17 mouse cellular contexts compared by ENCODE assay signal in the genomic region with DNA sequence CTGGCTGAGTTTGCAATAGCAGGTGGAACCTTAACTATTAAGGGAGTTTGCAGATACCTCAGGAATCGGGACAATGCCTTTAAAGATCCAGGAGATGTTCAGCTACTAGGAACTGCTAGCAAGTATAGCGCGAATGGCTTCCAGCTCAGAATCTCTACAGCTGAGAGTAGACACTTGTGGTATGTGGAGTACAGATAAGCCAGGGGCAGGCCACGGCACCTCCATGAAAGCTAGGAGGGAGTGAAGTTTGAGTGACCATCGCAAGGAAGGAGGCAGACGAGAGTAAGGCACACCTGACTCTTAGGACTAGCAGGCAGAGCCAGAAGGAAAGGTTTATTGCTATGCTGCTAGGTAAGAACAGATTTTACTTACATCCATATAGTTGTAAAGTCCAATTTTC. TPM values are rescaled to one million over a fixed set of nuclear protein-coding genes. Genes with fewer than 3 reads are reported as not detected.
DNase-seq lines count a peak whose midpoint lies in the region; ATAC-seq and TF ChIP-seq lines count a peak whose summit lies in the region.
"Had no signal": no experiment of that assay in that cellular context is flagged by ENCODE, and none has a peak within 500 bp of the region (broad histone marks: within the 10 kb centered on the region; RNA-seq: fewer than 3 reads in every experiment).

No protein-coding gene starts in this region.

- H3K36me3 ChIP-seq in intestine, postnatal 0 days (ENCODE audit: control insufficient read depth, insufficient read depth), result peaks cover 66% of the 10 kb centered on the region
- peaks cover 22% of the 10 kb centered on the region for H3K36me3 ChIP-seq in intestine, embryonic 16.5 days (ENCODE audit: control insufficient read depth, insufficient read depth, low read length)
- peaks cover 85% of the 10 kb centered on the region for H3K36me3 ChIP-seq in liver, embryonic 16.5 days (ENCODE audit: control insufficient read depth, insufficient read depth)

- TF ChIP-seq CTCF in intestine, postnatal 0 days (IDR thresholded peaks at IDR 0.05; ENCODE audit: low read depth), result no peak

- 0 out of 2 replicates have a peak overlapping the region, but pooled peaks have one; percentile 41 for H3K27ac ChIP-seq in intestine, postnatal 0 days (ENCODE audit: low read depth, low read length)
- H3K27ac ChIP-seq in intestine, embryonic 16.5 days (ENCODE audit: low read length), result no peak overlapping the region
- H3K27ac ChIP-seq in liver, embryonic 16.5 days (ENCODE audit: low read length), result peak overlapping the region; percentile 73
- H3K27ac ChIP-seq: hindbrain, embryonic 12.5 days; midbrain, embryonic 15.5 days; stomach, embryonic 15.5 days had no signal

- H3K4me1 ChIP-seq in intestine, postnatal 0 days (replicated peaks; ENCODE audit: control insufficient read depth, insufficient read depth, low read length), result no peaks in the 10 kb centered on the region
- peaks cover 19% of the 10 kb centered on the region for H3K4me1 ChIP-seq in intestine, embryonic 16.5 days (ENCODE audit: control insufficient read depth, insufficient read depth, low read length)
- peaks cover 55% of the 10 kb centered on the region for H3K4me1 ChIP-seq in liver, embryonic 16.5 days (ENCODE audit: control insufficient read depth, low read depth, low read length)

- ATAC-seq in intestine, postnatal 0 days, result no peak
- no peak for ATAC-seq in intestine, embryonic 16.5 days
- ATAC-seq in erythroblast, adult 5-6 weeks (replicated peaks; ENCODE audit: low FRiP score, poor library complexity, severe bottlenecking), result peak; percentile 50; the same call in 1 of the 2 replicates
- peak; percentile 50 for ATAC-seq in liver, embryonic 16.5 days (ENCODE audit: low read depth)
- ATAC-seq: midbrain, embryonic 15.5 days had no signal

- H3K9ac ChIP-seq in intestine, postnatal 0 days (ENCODE audit: low read depth, low read length), result no peak overlapping the region
- no peak overlapping the region for H3K9ac ChIP-seq in intestine, embryonic 16.5 days (ENCODE audit: low read depth, low read length)
- 0 out of 2 replicates have a peak overlapping the region, but pooled peaks have one; percentile 14 for H3K9ac ChIP-seq in liver, embryonic 16.5 days (ENCODE audit: low read depth, low read length)
- H3K9ac ChIP-seq: hindbrain, embryonic 12.5 days; midbrain, embryonic 15.5 days; stomach, embryonic 15.5 days had no signal

- H3K4me3 ChIP-seq in intestine, postnatal 0 days (ENCODE audit: low read depth, low read length), result no peak overlapping the region
- no peak overlapping the region for H3K4me3 ChIP-seq in intestine, embryonic 16.5 days (ENCODE audit: low read length)
- peak overlapping the region; percentile 27 for H3K4me3 ChIP-seq in liver, embryonic 16.5 days (ENCODE audit: low read depth, low read length)
- H3K4me3 ChIP-seq: hindbrain, embryonic 12.5 days; midbrain, embryonic 15.5 days; stomach, embryonic 15.5 days had no signal

- H3K27me3 ChIP-seq in intestine, postnatal 0 days (replicated peaks; ENCODE audit: control insufficient read depth, insufficient read depth, low read length), result no peaks in the 10 kb centered on the region
- no peaks in the 10 kb centered on the region for H3K27me3 ChIP-seq in intestine, embryonic 16.5 days (replicated peaks; ENCODE audit: control insufficient read depth, insufficient read depth, low read length)
- H3K27me3 ChIP-seq in liver, embryonic 16.5 days (ENCODE audit: control insufficient read depth, insufficient read depth, low read depth, low read length), result no peaks in the 10 kb centered on the region
- H3K27me3 ChIP-seq: hindbrain, embryonic 12.5 days; midbrain, embryonic 15.5 days; stomach, embryonic 15.5 days had no signal

- H3K4me2 ChIP-seq in intestine, postnatal 0 days (replicated peaks; ENCODE audit: low read depth), result no peak overlapping the region
- no peak overlapping the region for H3K4me2 ChIP-seq in intestine, embryonic 16.5 days (ENCODE audit: low read depth, low read length)
- H3K4me2 ChIP-seq in liver, embryonic 16.5 days (ENCODE audit: low read depth, low read length), result peak overlapping the region; percentile 33
- H3K4me2 ChIP-seq: hindbrain, embryonic 12.5 days; stomach, embryonic 15.5 days had no signal

- no peaks in the 10 kb centered on the region for H3K9me3 ChIP-seq in intestine, postnatal 0 days (ENCODE audit: control insufficient read depth)
- no peaks in the 10 kb centered on the region for H3K9me3 ChIP-seq in intestine, embryonic 16.5 days (ENCODE audit: control insufficient read depth, low read length)
- H3K9me3 ChIP-seq in liver, embryonic 16.5 days (replicated peaks; ENCODE audit: control insufficient read depth, low read length), result no peaks in the 10 kb centered on the region
- H3K9me3 ChIP-seq: hindbrain, embryonic 12.5 days; midbrain, embryonic 15.5 days; stomach, embryonic 15.5 days had no signal

- WGBS in intestine, postnatal 0 days, result 64% methylated on average over 6 of the region's 6 CpGs
- WGBS in intestine, embryonic 16.5 days, result 71% methylated on average over 6 of the region's 6 CpGs
- 29% methylated on average over 6 of the region's 6 CpGs for WGBS in liver, embryonic 16.5 days (ENCODE audit: insufficient replicate concordance)

- peak; percentile 48 for DNase-seq in ZHBTc4 (ENCODE audit: low read depth, low spot score)
- DNase-seq in urinary bladder, postnatal 14 days (ENCODE audit: low spot score), result no peak
- DNase-seq in frontal cortex, postnatal 10 days (ENCODE audit: low spot score in 2 of 2), result no peak
- DNase-seq: adrenal gland, adult 8-10 months; cerebellum, postnatal 10 days; heart, adult 18-20 months; kidney, adult 18-20 months; kidney, postnatal 36 days; layer of hippocampus, postnatal 36 days; lung, postnatal 36 days had no signal

RNA-seq across cellular contexts. Expression of a gene that starts 5.4 kb away (rescaled TPM):
- polyA plus RNA-seq in intestine, postnatal 0 days (2015; fragmentation: Nextera tagmentation; extraction: Ambion mirVana), result 219 and 224 TPM in 2 replicates
- polyA plus RNA-seq in intestine, embryonic 16.5 days (2015; fragmentation: Nextera tagmentation; extraction: Ambion mirVana), result 472 and 503 TPM in 2 replicates
- total RNA-seq in erythroblast, adult 5-6 weeks (2015; ENCODE audit: low replicate concordance), result 130 and 135 TPM in 2 replicates
- total RNA-seq in erythroblast, adult 5-6 weeks (2017; ENCODE audit: low replicate concordance), result 189 and 286 TPM in 2 replicates
- polyA plus RNA-seq in liver, embryonic 16.5 days (2015; fragmentation: Nextera tagmentation; extraction: Ambion mirVana), result 174 and 193 TPM in 2 replicates

RNA-seq across cellular contexts. Expression of a gene that starts 6.0 kb away (rescaled TPM):
- 24.0 TPM in 2 replicates for polyA plus RNA-seq in intestine, postnatal 0 days (2015; fragmentation: Nextera tagmentation; extraction: Ambion mirVana)
- 60.0 and 70.4 TPM in 2 replicates for polyA plus RNA-seq in intestine, embryonic 16.5 days (2015; fragmentation: Nextera tagmentation; extraction: Ambion mirVana)
- total RNA-seq in erythroblast, adult 5-6 weeks (2015; ENCODE audit: low replicate concordance), result 42.0 and 42.1 TPM in 2 replicates
- total RNA-seq in erythroblast, adult 5-6 weeks (2017; ENCODE audit: low replicate concordance), result 49.5 and 57.4 TPM in 2 replicates
- polyA plus RNA-seq in liver, embryonic 16.5 days (2015; fragmentation: Nextera tagmentation; extraction: Ambion mirVana), result 40.6 and 45.9 TPM in 2 replicates

RNA-seq across cellular contexts. Expression of a gene that starts 12.6 kb away (rescaled TPM):
- polyA plus RNA-seq in intestine, postnatal 0 days (2015; fragmentation: Nextera tagmentation; extraction: Ambion mirVana), result 0.82 and 0.90 TPM in 2 replicates
- polyA plus RNA-seq in intestine, embryonic 16.5 days (2015; fragmentation: Nextera tagmentation; extraction: Ambion mirVana), result 3.4 and 5.2 TPM in 2 replicates
- total RNA-seq in erythroblast, adult 5-6 weeks (2015; ENCODE audit: low replicate concordance), result 449 and 473 TPM in 2 replicates
- 629 and 671 TPM in 2 replicates for total RNA-seq in erythroblast, adult 5-6 weeks (2017; ENCODE audit: low replicate concordance)
- polyA plus RNA-seq in liver, embryonic 16.5 days (2015; fragmentation: Nextera tagmentation; extraction: Ambion mirVana), result 202 and 220 TPM in 2 replicates

RNA-seq across cellular contexts. Expression of a gene that starts 26.9 kb away (rescaled TPM):
- polyA plus RNA-seq in intestine, postnatal 0 days (2015; fragmentation: Nextera tagmentation; extraction: Ambion mirVana), result 248 and 253 TPM in 2 replicates
- polyA plus RNA-seq in intestine, embryonic 16.5 days (2015; fragmentation: Nextera tagmentation; extraction: Ambion mirVana), result 297 and 298 TPM in 2 replicates
- 123 and 131 TPM in 2 replicates for total RNA-seq in erythroblast, adult 5-6 weeks (2015; ENCODE audit: low replicate concordance)
- total RNA-seq in erythroblast, adult 5-6 weeks (2017; ENCODE audit: low replicate concordance), result 54.0 and 56.5 TPM in 2 replicates
- 194 TPM in 2 replicates for polyA plus RNA-seq in liver, embryonic 16.5 days (2015; fragmentation: Nextera tagmentation; extraction: Ambion mirVana)

Comparison
In these comparisons a context has a peak if more than half of its experiments do, and no peak if none do; other contexts are left out.
1. ATAC-seq: peak in erythroblast, adult 5-6 weeks (single experiment) and liver, embryonic 16.5 days (single experiment); none in intestine, postnatal 0 days (single experiment) and intestine, embryonic 16.5 days (single experiment).
2. RNA of a gene that starts 12.6 kb away (polyA plus RNA-seq): 202 to 220 TPM in liver, embryonic 16.5 days; 3.4 to 5.2 TPM in intestine, embryonic 16.5 days and 0.82 to 0.90 TPM in intestine, postnatal 0 days; every median in the first group is over 10 times any median in the second.